Mouse (Mus musculus): ENCODE results near the gene Otud5. TPM values are rescaled to one million over a fixed set of nuclear protein-coding genes. Genes with fewer than 3 reads are reported as not detected.

Gene Otud5
- polyA plus RNA-seq, 1 experiment: 85.0 TPM

DNA sequence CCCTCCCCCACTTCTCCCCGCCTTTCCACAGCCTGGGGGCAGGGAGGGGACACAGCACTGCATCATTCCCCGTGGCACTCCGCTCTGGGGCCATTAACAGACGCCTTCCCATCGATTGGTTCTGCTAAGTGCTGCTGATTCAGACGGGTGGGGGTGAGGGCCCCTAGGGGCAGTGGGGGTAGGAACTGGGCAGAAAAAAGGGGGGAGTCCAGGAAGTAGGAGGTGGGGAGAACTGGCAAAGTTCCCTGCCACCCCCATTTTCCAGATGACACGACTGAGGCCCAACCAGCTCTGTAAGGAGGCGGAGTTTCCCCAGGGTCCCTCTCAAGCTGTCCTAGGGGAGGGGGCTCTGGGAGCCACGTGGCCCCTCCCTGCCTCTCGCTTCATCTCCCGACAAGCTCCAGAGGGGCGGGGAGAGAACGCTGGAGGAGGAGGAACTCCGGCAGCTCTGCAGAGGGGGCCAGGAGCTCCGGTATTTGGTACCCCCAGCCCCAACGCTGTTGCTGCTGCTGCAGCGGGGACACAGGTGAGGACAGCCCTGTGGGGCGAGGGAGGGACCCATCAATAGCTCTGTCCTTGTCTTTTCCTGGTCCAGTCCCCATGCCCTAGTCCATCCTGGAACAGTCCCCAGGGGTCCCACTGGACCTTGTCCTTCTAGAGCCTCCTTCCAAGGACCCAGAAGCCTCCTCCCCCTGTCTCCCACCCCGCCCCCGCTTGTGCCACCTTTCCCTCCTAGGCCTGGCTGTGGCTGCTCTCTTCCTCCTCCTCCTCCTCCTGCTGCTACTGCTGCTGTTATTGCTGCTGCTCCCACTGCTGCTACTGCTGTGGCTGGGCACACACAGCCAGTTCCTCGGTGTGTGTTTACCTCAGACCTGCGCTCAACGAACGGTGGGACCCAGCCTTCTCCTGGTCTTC lies 19.0 kb upstream of the Otud5 start, which contains the start of gene Kcnd1:
Gene Kcnd1 (plus strand): TSS at position 425 of the 915 bp plus-strand sequence.
- Histone ChIP-seq H3K36me3 (ENCODE audit: control insufficient read depth, insufficient read depth, low read length, poor library complexity, severe bottlenecking) (no peaks in the 10 kb centered on the region), H3K9me3 (replicated peaks; ENCODE audit: control insufficient read depth, insufficient read depth, low read length, poor library complexity, severe bottlenecking) (no peaks in the 10 kb centered on the region), H3K4me1 (ENCODE audit: control insufficient read depth, insufficient read depth, low read length) (no peaks in the 10 kb centered on the region), H3K27me3 (ENCODE audit: control insufficient read depth, insufficient read depth, low read length, poor library complexity, severe bottlenecking) (no peaks in the 10 kb centered on the region), H3K27ac (ENCODE audit: insufficient read depth, low read length) (peak within 1 kb of the TSS; percentile 25; the same call in 1 of the 2 replicates), H3K9ac (ENCODE audit: low read depth, poor library complexity, severe bottlenecking) (peak within 1 kb of the TSS; percentile 56), H3K4me3 (ENCODE audit: low read depth, low read length) (peak within 1 kb of the TSS; percentile 74)
- no peak for TF ChIP-seq EP300 (IDR thresholded peaks at IDR 0.05; ENCODE audit: insufficient read depth, low read depth, low read length)
- TF ChIP-seq POLR2A (IDR thresholded peaks at IDR 0.05; ENCODE audit: insufficient read depth, low read length): no peak
- TF ChIP-seq CTCF (IDR thresholded peaks at IDR 0.05; ENCODE audit: low read depth, low read length): no peak

- Histone ChIP-seq H3K4me3 (ENCODE audit: low read depth, low read length) (no peak overlapping the region), H3K4me1 (ENCODE audit: control insufficient read depth, insufficient read depth, low read length) (no peaks in the 10 kb centered on the region), H3K36me3 (ENCODE audit: control insufficient read depth, insufficient read depth, low read length, poor library complexity, severe bottlenecking) (no peaks in the 10 kb centered on the region; the same call in 1 of the 2 replicates), H3K9me3 (replicated peaks; ENCODE audit: control insufficient read depth, insufficient read depth, low read length, poor library complexity, severe bottlenecking) (no peaks in the 10 kb centered on the region), H3K9ac (ENCODE audit: low read depth, poor library complexity, severe bottlenecking) (no peak overlapping the region), H3K27me3 (ENCODE audit: control insufficient read depth, insufficient read depth, low read length, poor library complexity, severe bottlenecking) (no peaks in the 10 kb centered on the region), H3K27ac (ENCODE audit: insufficient read depth, low read length) (no peak overlapping the region)
- TF ChIP-seq CTCF (IDR thresholded peaks at IDR 0.05; ENCODE audit: low read depth, low read length): no peak
- no peak for TF ChIP-seq EP300 (IDR thresholded peaks at IDR 0.05; ENCODE audit: insufficient read depth, low read depth, low read length)
- TF ChIP-seq POLR2A (IDR thresholded peaks at IDR 0.05; ENCODE audit: insufficient read depth, low read length): no peak
Measured at GRCm38 (mm10) chrX:7837146-7837545, 4.0 kb upstream of the Otud5 start.

- no peaks in the 10 kb centered on the region for H3K4me1 ChIP-seq (ENCODE audit: control insufficient read depth, insufficient read depth, low read length)
- H3K4me3 ChIP-seq (ENCODE audit: low read depth, low read length): peak overlapping the region; percentile 24; the same call in 1 of the 2 replicates
- no peak overlapping the region for H3K9ac ChIP-seq (ENCODE audit: low read depth, poor library complexity, severe bottlenecking)
- no peak overlapping the region for H3K27ac ChIP-seq (ENCODE audit: insufficient read depth, low read length)
- H3K36me3 ChIP-seq (ENCODE audit: control insufficient read depth, insufficient read depth, low read length, poor library complexity, severe bottlenecking): peaks cover 4% of the 10 kb centered on the region; the same call in 1 of the 2 replicates
- TF ChIP-seq EP300 (IDR thresholded peaks at IDR 0.05; ENCODE audit: insufficient read depth, low read depth, low read length) (no peak), POLR2A (IDR thresholded peaks at IDR 0.05; ENCODE audit: insufficient read depth, low read length) (no peak)
- H3K9me3 ChIP-seq (replicated peaks; ENCODE audit: control insufficient read depth, insufficient read depth, low read length, poor library complexity, severe bottlenecking): no peaks in the 10 kb centered on the region
- no peaks in the 10 kb centered on the region for H3K27me3 ChIP-seq (ENCODE audit: control insufficient read depth, insufficient read depth, low read length, poor library complexity, severe bottlenecking)
Measured at GRCm38 (mm10) chrX:7840842-7841162, 362 bp upstream of the Otud5 start.

DNA sequence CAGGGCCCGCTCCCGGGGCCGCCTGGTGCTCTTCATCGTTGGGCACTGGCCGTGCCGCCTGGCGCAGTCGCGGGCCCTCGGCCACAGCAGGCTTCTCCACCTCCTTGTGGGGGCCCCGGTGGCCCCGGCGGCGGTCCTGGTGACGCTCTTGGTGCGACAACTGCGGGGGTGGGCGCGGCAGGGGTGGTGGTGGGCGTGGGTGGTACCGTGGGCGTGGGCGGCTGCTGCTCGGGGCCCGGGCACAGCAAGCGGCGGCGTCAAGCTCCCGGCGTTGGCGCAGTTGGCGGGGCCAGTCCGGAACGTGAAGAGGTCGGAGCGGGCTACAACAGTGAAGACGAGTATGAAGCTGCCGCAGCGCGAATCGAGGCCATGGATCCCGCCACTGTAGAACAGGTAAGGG lies 1.2 kb downstream of the Otud5 start:
- peak overlapping the region; percentile 98 for H3K9ac ChIP-seq (ENCODE audit: low read depth, poor library complexity, severe bottlenecking)
- H3K27ac ChIP-seq (ENCODE audit: insufficient read depth, low read length): peak overlapping the region; percentile 95
- no peak for TF ChIP-seq POLR2A (IDR thresholded peaks at IDR 0.05; ENCODE audit: insufficient read depth, low read length)
- no peak for TF ChIP-seq EP300 (IDR thresholded peaks at IDR 0.05; ENCODE audit: insufficient read depth, low read depth, low read length)
- no peak for TF ChIP-seq CTCF (IDR thresholded peaks at IDR 0.05; ENCODE audit: low read depth, low read length)
- H3K36me3 ChIP-seq (ENCODE audit: control insufficient read depth, insufficient read depth, low read length, poor library complexity, severe bottlenecking): peaks cover 4% of the 10 kb centered on the region; the same call in 1 of the 2 replicates
- no peaks in the 10 kb centered on the region for H3K4me1 ChIP-seq (ENCODE audit: control insufficient read depth, insufficient read depth, low read length)
- H3K27me3 ChIP-seq (ENCODE audit: control insufficient read depth, insufficient read depth, low read length, poor library complexity, severe bottlenecking): no peaks in the 10 kb centered on the region
- H3K9me3 ChIP-seq (replicated peaks; ENCODE audit: control insufficient read depth, insufficient read depth, low read length, poor library complexity, severe bottlenecking): no peaks in the 10 kb centered on the region
- H3K4me3 ChIP-seq (ENCODE audit: low read depth, low read length): peak overlapping the region; percentile 98

GRCm38 (mm10) chrX:7847845-7848244 lies 6.7 kb downstream of the Otud5 start:
- Histone ChIP-seq H3K36me3 (ENCODE audit: control insufficient read depth, insufficient read depth, low read length, poor library complexity, severe bottlenecking) (peaks cover 4% of the 10 kb centered on the region; the same call in 1 of the 2 replicates), H3K4me1 (ENCODE audit: control insufficient read depth, insufficient read depth, low read length) (no peaks in the 10 kb centered on the region), H3K4me3 (ENCODE audit: low read depth, low read length) (no peak overlapping the region), H3K27me3 (ENCODE audit: control insufficient read depth, insufficient read depth, low read length, poor library complexity, severe bottlenecking) (no peaks in the 10 kb centered on the region), H3K9me3 (replicated peaks; ENCODE audit: control insufficient read depth, insufficient read depth, low read length, poor library complexity, severe bottlenecking) (no peaks in the 10 kb centered on the region), H3K27ac (ENCODE audit: insufficient read depth, low read length) (no peak overlapping the region), H3K9ac (ENCODE audit: low read depth, poor library complexity, severe bottlenecking) (no peak overlapping the region)
- no peak for TF ChIP-seq EP300 (IDR thresholded peaks at IDR 0.05; ENCODE audit: insufficient read depth, low read depth, low read length)
- no peak for TF ChIP-seq CTCF (IDR thresholded peaks at IDR 0.05; ENCODE audit: low read depth, low read length)
- no peak for TF ChIP-seq POLR2A (IDR thresholded peaks at IDR 0.05; ENCODE audit: insufficient read depth, low read length)

GRCm38 (mm10) chrX:7854578-7854977 lies 13.4 kb downstream of the Otud5 start:
- Histone ChIP-seq H3K4me3 (ENCODE audit: low read depth, low read length) (no peak overlapping the region), H3K27me3 (ENCODE audit: control insufficient read depth, insufficient read depth, low read length, poor library complexity, severe bottlenecking) (no peaks in the 10 kb centered on the region), H3K9me3 (replicated peaks; ENCODE audit: control insufficient read depth, insufficient read depth, low read length, poor library complexity, severe bottlenecking) (no peaks in the 10 kb centered on the region), H3K36me3 (ENCODE audit: control insufficient read depth, insufficient read depth, low read length, poor library complexity, severe bottlenecking) (no peaks in the 10 kb centered on the region; the same call in none of the 2 replicates), H3K27ac (ENCODE audit: insufficient read depth, low read length) (no peak overlapping the region), H3K9ac (ENCODE audit: low read depth, poor library complexity, severe bottlenecking) (no peak overlapping the region), H3K4me1 (ENCODE audit: control insufficient read depth, insufficient read depth, low read length) (no peaks in the 10 kb centered on the region)
- TF ChIP-seq POLR2A (IDR thresholded peaks at IDR 0.05; ENCODE audit: insufficient read depth, low read length) (no peak), EP300 (IDR thresholded peaks at IDR 0.05; ENCODE audit: insufficient read depth, low read depth, low read length) (no peak), CTCF (IDR thresholded peaks at IDR 0.05; ENCODE audit: low read depth, low read length) (peak; percentile 54)

Measured in ES-Bruce4 (cell line).